Mouse (Mus musculus) bone marrow, adult 2 months (tissue): ENCODE measurements around the gene Saa1. TPM values are rescaled to one million over a fixed set of nuclear protein-coding genes. Genes with fewer than 3 reads are reported as not detected.
"Not testable (repeated sequence)": the region's sequence is repeated elsewhere in the genome, so short reads cannot be mapped to it uniquely, and the experiment has no call there.

Experiments used
- H3K27ac ChIP-seq: fragments of 200-500 bp; 2 replicates; pipeline ENCODE4 v1.5.1; 2012; ENCODE audit warnings: low read depth, mild to moderate bottlenecking, control low read depth, inconsistent platforms, low read length; ENCODE audit not compliant: control insufficient read depth, poor library complexity, insufficient read depth
- H3K4me1 ChIP-seq: fragments of 200-500 bp; 2 replicates; pipeline ENCODE4 v1.6.1; 2011; ENCODE audit warnings: low read length; ENCODE audit not compliant: control insufficient read depth, insufficient read depth
- H3K4me3 ChIP-seq: fragments of 200-500 bp; replicated peaks from 2 replicates; pipeline ENCODE3; 2011; ENCODE audit warnings: mild to moderate bottlenecking, low read depth, low read length, control low read depth; ENCODE audit not compliant: control insufficient read depth
- CTCF ChIP-seq: fragments of 200-500 bp; IDR thresholded peaks from 2 replicates; pipeline ENCODE4 v1.5.1; 2011; ENCODE audit warnings: low read length, control low read depth; ENCODE audit not compliant: control insufficient read depth, insufficient read depth
- POLR2A ChIP-seq: fragments of 200-500 bp; IDR thresholded peaks from 2 replicates; pipeline ENCODE4 v1.6.1; 2011; ENCODE audit warnings: low read depth, mild to moderate bottlenecking, control low read depth, low read length, borderline replicate concordance; ENCODE audit not compliant: control insufficient read depth
- WGBS: fragments of 180-500 bp; shearing (Covaris S2); methylation state at CpG from one replicate; pipeline ENCODE4 v1.1.7; 2018; 5-methylcytosine and 5-hydroxymethylcytosine counted together
- polyA plus RNA-seq: library from polyadenylated mRNA; stranded (reverse); fragments of >200 nt; gene quantifications from 2 replicates; pipeline ENCODE4 v1.2.4, GENCODE M21; 2011; ENCODE audit warnings: low replicate concordance; ENCODE audit not compliant: missing spikeins, insufficient read depth, insufficient read length

The Saa1 gene
- polyA plus RNA-seq, 1 experiment, result not detected

- 55% methylated on average over 3 of the region's 3 CpGs for WGBS
- no peak for TF ChIP-seq POLR2A
- TF ChIP-seq CTCF, result no peak
- Histone ChIP-seq H3K27ac (no peak overlapping the region), H3K4me1 (no peaks in the 10 kb centered on the region), H3K4me3 (no peak overlapping the region)
These were observed 5.7 kb upstream of the Saa1 start for GRCm38 (mm10) chr7:46748459-46748858.

- Histone ChIP-seq H3K4me3 (no peak overlapping the region), H3K27ac (no peak overlapping the region), H3K4me1 (no peaks in the 10 kb centered on the region)
- 78% methylated on average over 7 of the region's 7 CpGs for whole genome bisulfite sequencing
- TF ChIP-seq CTCF (no peak), POLR2A (no peak)
These were observed 3.6 kb upstream of the Saa1 start for GRCm38 (mm10) chr7:46746381-46746780.

GRCm38 (mm10) chr7:46745816-46746215 lies 3.0 kb upstream of the Saa1 start:
- WGBS, result 42% methylated on average over 3 of the region's 3 CpGs
- TF ChIP-seq CTCF, result no peak
- TF ChIP-seq POLR2A, result no peak
- no peaks in the 10 kb centered on the region for H3K4me1 ChIP-seq
- H3K27ac ChIP-seq, result no peak overlapping the region
- no peak overlapping the region for H3K4me3 ChIP-seq

- H3K27ac ChIP-seq, H3K4me1 ChIP-seq, H3K4me3 ChIP-seq: not testable (repeated sequence)
- WGBS, result 72% methylated on average over 5 of the region's 5 CpGs
These were observed 2.7 kb downstream of the Saa1 start for GRCm38 (mm10) chr7:46740041-46740440.

GRCm38 (mm10) chr7:46738561-46739460 lies 4.0 kb downstream of the Saa1 start:
- Histone ChIP-seq H3K4me3 (no peak overlapping the region), H3K27ac (no peak overlapping the region), H3K4me1 (no peaks in the 10 kb centered on the region; the same call in 1 of the 2 replicates)
- 71% methylated on average over 12 of the region's 12 CpGs for WGBS
- no peak for TF ChIP-seq CTCF
- no peak for TF ChIP-seq POLR2A

GRCm38 (mm10) chr7:46734983-46735382 lies 7.8 kb downstream of the Saa1 start:
- H3K4me3 ChIP-seq, result no peak overlapping the region
- no peaks in the 10 kb centered on the region; the same call in 1 of the 2 replicates for H3K4me1 ChIP-seq
- TF ChIP-seq POLR2A (no peak), CTCF (no peak)
- H3K27ac ChIP-seq, result no peak overlapping the region
- WGBS, result 46% methylated on average over 2 of the region's 2 CpGs

GRCm38 (mm10) chr7:46732458-46732857 lies 10.3 kb downstream of the Saa1 start, which contains the start of gene Saa4:
Saa4 (minus strand) TSS chr7:46732603.
- no peaks in the 10 kb centered on the region; the same call in 1 of the 2 replicates for H3K4me1 ChIP-seq
- WGBS, result 72% methylated on average over 4 of the region's 4 CpGs
- H3K27ac ChIP-seq, result no peak within 1 kb of the TSS
- no peak for TF ChIP-seq POLR2A
- no peak for TF ChIP-seq CTCF
- no peak within 1 kb of the TSS for H3K4me3 ChIP-seq

- no peak for TF ChIP-seq POLR2A
- TF ChIP-seq CTCF, result no peak
- Histone ChIP-seq H3K4me3 (no peak overlapping the region), H3K27ac (no peak overlapping the region), H3K4me1 (no peaks in the 10 kb centered on the region)
- 78% methylated on average over 1 of the region's 1 CpGs for WGBS
These were observed 15.2 kb downstream of the Saa1 start for GRCm38 (mm10) chr7:46727584-46727983.

GRCm38 (mm10) chr7:46724396-46724795 lies 18.4 kb downstream of the Saa1 start:
- Histone ChIP-seq H3K4me1 (no peaks in the 10 kb centered on the region), H3K27ac (no peak overlapping the region), H3K4me3 (no peak overlapping the region)
- TF ChIP-seq POLR2A, result no peak
- TF ChIP-seq CTCF, result no peak
- 61% methylated on average over 5 of the region's 5 CpGs for WGBS
